Mouse (Mus musculus): ENCODE results near the gene Cabp4. TPM values are rescaled to one million over a fixed set of nuclear protein-coding genes. Genes with fewer than 3 reads are reported as not detected.

The Cabp4 gene
- polyA plus RNA-seq, 1 experiment from 2014 or later: not detected

DNA sequence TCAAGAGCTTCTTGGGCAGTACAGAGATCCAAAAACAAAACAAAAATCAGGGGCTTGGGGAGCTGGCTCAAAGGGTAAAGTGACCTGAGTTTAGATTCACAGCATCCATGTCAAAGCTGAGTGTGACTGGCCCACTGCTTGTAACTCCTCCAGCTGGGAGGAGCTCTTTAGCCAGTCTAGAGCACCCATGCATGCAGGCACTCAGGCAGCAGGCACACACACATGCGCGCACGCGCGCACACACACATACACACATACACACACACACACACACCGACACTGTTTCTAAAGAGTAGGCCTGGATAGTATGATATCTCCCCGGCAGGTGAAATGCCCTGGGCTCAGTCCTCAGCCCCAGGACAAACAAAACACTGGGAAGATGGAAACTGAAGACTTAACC, 26.8 kb downstream of the Cabp4 start:
- Histone ChIP-seq H3K27me3 (no peaks in the 10 kb centered on the region), H3K9ac (no peak overlapping the region), H3K27ac (no peak overlapping the region), H3K4me1 (peaks cover 16% of the 10 kb centered on the region), H3K4me2 (no peak overlapping the region), H3K9me3 (no peaks in the 10 kb centered on the region), H3K4me3 (no peak overlapping the region), H3K36me3 (peaks cover 60% of the 10 kb centered on the region)
- no peak for ATAC-seq (ENCODE audit: insufficient number of reproducible peaks, insufficient read depth, low FRiP score, low TSS enrichment, low read depth)
- WGBS: 94% methylated on average over 7 of the region's 7 CpGs

DNA sequence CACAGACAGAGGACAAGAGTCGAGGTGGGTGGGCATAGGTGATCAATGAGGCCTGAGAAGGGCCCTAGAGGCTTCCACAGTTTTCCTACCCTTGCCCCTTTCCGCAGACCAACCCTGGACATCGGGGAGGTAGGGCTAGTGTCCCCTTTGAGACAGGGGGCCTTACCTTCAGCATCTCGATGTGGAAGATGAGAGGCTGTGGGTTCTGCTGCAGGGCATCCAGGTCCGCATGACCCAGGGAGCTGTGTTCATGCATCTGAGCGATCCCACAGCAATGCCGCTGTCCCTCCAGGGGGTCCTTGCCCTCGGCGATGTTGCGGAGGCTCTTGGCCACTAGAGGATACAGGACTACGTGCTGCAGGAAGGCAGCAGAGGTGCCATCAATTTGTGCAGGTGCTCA, 28.0 kb downstream of the Cabp4 start:
- WGBS: 84% methylated on average over 11 of the region's 11 CpGs
- H3K4me1 ChIP-seq: peaks cover 13% of the 10 kb centered on the region
- H3K9ac ChIP-seq: no peak overlapping the region
- no peaks in the 10 kb centered on the region for H3K27me3 ChIP-seq
- ATAC-seq (ENCODE audit: insufficient number of reproducible peaks, insufficient read depth, low FRiP score, low TSS enrichment, low read depth): no peak
- H3K4me2 ChIP-seq: no peak overlapping the region
- H3K4me3 ChIP-seq: no peak overlapping the region
- H3K9me3 ChIP-seq: no peaks in the 10 kb centered on the region
- peaks cover 67% of the 10 kb centered on the region for H3K36me3 ChIP-seq
- H3K27ac ChIP-seq: no peak overlapping the region

DNA sequence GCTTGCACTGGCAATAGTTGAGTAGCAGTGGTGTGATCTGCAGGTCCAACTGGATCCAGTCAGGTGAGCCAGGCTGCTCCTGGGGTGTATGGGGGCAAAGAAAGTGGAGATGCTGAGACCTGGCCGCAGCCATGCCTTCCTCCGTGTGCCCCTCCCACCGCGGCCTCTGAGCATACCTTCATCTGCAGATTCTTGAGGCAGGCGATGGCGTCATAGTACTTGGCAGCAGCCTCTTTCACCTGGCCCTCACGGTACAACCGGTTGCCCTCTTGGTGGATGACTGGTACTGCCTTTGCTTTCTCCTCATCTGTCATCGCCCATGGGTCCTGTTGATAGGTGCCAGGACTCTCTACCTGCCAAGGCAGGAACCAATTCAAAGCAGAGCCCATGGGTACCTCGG, 28.7 kb downstream of the Cabp4 start:
- peaks cover 7% of the 10 kb centered on the region for H3K4me1 ChIP-seq
- no peak for ATAC-seq (ENCODE audit: insufficient number of reproducible peaks, insufficient read depth, low FRiP score, low TSS enrichment, low read depth)
- 94% methylated on average over 10 of the region's 10 CpGs for WGBS
- H3K4me2 ChIP-seq: no peak overlapping the region
- no peaks in the 10 kb centered on the region for H3K27me3 ChIP-seq
- no peak overlapping the region for H3K9ac ChIP-seq
- no peaks in the 10 kb centered on the region for H3K9me3 ChIP-seq
- H3K27ac ChIP-seq: no peak overlapping the region
- H3K36me3 ChIP-seq: peaks cover 67% of the 10 kb centered on the region
- no peak overlapping the region for H3K4me3 ChIP-seq

DNA sequence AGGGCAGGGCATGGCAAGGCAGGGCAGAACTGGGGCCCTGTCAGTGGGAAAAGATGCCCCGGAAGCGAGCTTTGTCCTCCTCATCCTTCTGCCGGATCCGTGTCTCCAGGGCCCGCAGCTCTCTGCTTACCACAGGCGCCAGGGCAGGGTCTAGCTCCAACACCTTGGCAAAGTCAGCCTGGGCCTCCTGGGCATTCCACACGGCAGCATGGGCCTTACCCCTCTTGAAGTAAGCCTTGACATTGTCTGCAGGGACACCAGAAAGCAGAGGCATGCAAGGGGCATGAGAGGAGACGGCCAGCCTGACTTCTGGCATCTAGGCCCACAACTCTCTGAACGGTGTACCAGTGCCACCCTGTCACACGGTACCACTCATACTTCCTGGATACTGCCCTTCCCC, 29.3 kb downstream of the Cabp4 start:
- 89% methylated on average over 10 of the region's 10 CpGs for WGBS
- no peak overlapping the region for H3K4me3 ChIP-seq
- peaks cover 67% of the 10 kb centered on the region for H3K36me3 ChIP-seq
- no peak for ATAC-seq (ENCODE audit: insufficient number of reproducible peaks, insufficient read depth, low FRiP score, low TSS enrichment, low read depth)
- H3K9me3 ChIP-seq: no peaks in the 10 kb centered on the region
- H3K27me3 ChIP-seq: no peaks in the 10 kb centered on the region
- H3K9ac ChIP-seq: no peak overlapping the region
- no peak overlapping the region for H3K4me2 ChIP-seq
- H3K27ac ChIP-seq: no peak overlapping the region
- peaks cover under 1% of the 10 kb centered on the region; the same call in 1 of the 2 replicates for H3K4me1 ChIP-seq

DNA sequence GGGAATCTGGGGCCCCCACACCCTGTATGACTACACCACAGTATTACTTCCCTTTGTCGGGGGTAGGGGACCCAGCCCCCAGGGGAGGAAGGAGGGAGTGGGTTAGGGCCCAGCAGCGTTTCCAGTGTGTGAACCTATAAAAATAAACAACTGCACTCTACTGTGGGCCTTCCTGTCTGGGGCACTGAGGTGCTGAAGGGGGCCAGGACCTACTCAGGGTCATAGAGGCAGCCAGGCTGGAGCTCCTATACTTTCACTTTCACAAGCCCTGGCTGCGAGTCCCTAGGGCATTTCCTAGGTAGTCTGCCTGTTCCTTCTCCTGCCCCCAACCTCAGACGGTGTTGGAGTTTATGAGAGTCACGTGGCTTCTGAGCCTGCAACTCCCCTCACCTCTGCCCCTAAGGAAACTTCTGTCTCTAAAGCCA, 30.0 kb downstream of the Cabp4 start:
- H3K9ac ChIP-seq: no peak overlapping the region
- H3K27ac ChIP-seq: no peak overlapping the region
- 68% methylated on average over 5 of the region's 5 CpGs for WGBS
- H3K4me2 ChIP-seq: no peak overlapping the region
- no peak for ATAC-seq (ENCODE audit: insufficient number of reproducible peaks, insufficient read depth, low FRiP score, low TSS enrichment, low read depth)
- no peaks in the 10 kb centered on the region for H3K9me3 ChIP-seq
- H3K36me3 ChIP-seq: peaks cover 67% of the 10 kb centered on the region
- H3K27me3 ChIP-seq: no peaks in the 10 kb centered on the region
- no peak overlapping the region for H3K4me3 ChIP-seq
- H3K4me1 ChIP-seq: no peaks in the 10 kb centered on the region

DNA sequence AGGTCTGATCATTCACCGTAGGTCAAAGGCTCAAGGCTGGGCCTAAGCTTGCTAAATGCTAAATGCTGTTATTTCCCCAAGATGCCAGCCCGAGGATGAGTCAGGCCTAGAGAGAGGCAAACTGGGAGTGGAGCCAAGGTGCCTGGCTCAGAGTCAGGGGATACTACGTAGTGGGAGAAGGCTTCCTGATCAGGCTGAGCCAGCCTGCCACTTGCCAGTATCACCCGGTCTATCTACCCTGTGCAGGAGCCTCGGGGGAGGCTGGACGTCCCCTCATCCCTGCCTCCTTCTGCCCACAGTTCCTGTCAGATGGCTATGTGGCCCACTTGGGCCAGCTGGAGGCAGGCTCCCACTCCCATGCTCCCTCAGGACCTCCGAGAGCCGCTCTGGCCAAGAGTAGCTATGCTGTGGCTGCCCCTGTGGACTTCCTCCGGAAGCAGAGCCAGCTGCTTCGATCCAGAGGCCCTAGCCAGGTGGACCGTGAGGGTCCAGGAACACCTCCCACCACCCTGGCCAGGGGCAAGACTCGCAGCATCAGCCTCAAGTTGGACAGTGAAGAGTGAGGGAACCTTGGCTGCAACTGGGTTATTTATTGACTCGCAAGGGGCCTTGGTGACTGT, 30.5 kb downstream of the Cabp4 start:
- H3K4me3 ChIP-seq: no peak overlapping the region
- no peak overlapping the region for H3K4me2 ChIP-seq
- H3K9ac ChIP-seq: peak overlapping the region; percentile 46; the same call in 1 of the 2 replicates
- no peak overlapping the region for H3K27ac ChIP-seq
- 85% methylated on average over 13 of the region's 13 CpGs for WGBS
- no peaks in the 10 kb centered on the region for H3K9me3 ChIP-seq
- H3K36me3 ChIP-seq: peaks cover 67% of the 10 kb centered on the region
- no peak for ATAC-seq (ENCODE audit: insufficient number of reproducible peaks, insufficient read depth, low FRiP score, low TSS enrichment, low read depth)
- no peaks in the 10 kb centered on the region for H3K4me1 ChIP-seq
- no peaks in the 10 kb centered on the region for H3K27me3 ChIP-seq

DNA sequence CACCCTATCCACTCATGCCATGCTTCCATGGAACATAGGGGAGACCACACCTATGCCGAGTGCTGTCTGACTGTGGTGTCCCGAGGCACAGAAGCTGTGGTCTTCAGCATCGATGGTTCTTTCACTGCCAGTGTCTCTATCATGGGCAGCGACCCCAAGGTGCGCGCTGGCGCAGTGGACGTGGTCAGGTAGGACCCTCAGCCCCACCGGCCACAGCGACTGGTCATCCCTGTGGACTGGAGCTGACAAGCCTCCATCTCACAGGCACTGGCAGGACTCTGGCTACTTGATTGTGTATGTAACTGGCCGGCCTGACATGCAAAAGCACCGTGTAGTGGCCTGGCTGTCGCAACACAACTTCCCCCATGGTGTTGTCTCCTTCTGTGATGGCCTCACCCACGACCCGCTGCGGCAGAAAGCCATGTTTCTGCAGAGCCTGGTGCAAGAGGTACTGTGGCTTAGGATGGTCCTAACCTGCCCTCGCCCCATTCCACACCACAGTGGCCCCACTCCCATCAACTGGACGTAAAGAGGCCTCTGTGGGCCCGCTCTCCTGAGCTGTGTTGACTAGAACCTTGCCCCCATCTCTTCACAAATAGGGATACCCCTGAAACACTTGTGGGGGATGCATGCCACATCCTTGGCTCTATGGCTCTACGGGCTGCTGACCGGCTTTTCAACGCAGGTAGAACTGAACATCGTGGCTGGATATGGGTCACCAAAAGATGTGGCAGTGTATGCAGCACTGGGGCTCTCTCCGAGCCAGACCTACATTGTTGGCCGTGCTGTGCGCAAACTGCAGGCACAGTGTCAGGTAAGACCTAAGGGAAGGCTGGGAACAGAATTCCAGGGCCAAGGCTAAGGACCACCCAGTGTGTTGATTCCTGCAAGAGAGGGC, 31.5 kb downstream of the Cabp4 start:
- no peak overlapping the region for H3K4me3 ChIP-seq
- peak overlapping the region; percentile 46; the same call in 1 of the 2 replicates for H3K9ac ChIP-seq
- H3K4me2 ChIP-seq: no peak overlapping the region
- H3K36me3 ChIP-seq: peaks cover 59% of the 10 kb centered on the region
- WGBS: 93% methylated on average over 26 of the region's 26 CpGs
- ATAC-seq (ENCODE audit: insufficient number of reproducible peaks, insufficient read depth, low FRiP score, low TSS enrichment, low read depth): no peak
- H3K27ac ChIP-seq: no peak overlapping the region
- no peaks in the 10 kb centered on the region for H3K9me3 ChIP-seq
- H3K4me1 ChIP-seq: no peaks in the 10 kb centered on the region
- no peaks in the 10 kb centered on the region for H3K27me3 ChIP-seq

DNA sequence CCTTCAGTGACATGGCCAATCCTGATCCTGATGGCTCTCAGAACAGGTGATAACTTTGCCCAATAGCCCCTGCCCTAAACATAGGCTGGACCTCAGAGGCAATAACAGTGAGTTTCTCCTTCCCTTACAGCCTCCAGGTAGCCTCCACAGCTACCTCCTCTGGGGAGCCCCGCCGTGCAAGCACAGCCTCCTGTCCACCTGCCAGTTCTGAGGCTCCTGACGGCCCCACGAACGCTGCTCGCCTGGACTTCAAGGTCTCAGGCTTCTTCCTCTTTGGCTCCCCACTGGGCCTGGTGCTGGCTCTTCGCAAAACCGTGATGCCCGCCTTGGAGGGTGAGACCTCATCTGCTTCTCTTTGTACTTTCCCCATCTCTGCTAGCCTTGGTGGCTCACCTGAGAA, 35.3 kb downstream of the Cabp4 start:
- Histone ChIP-seq H3K9me3 (no peaks in the 10 kb centered on the region), H3K27ac (no peak overlapping the region), H3K36me3 (peaks cover 23% of the 10 kb centered on the region), H3K4me3 (no peak overlapping the region), H3K4me1 (no peaks in the 10 kb centered on the region), H3K27me3 (no peaks in the 10 kb centered on the region), H3K4me2 (no peak overlapping the region), H3K9ac (no peak overlapping the region)
- WGBS: 86% methylated on average over 9 of the region's 9 CpGs
- no peak for ATAC-seq (ENCODE audit: insufficient number of reproducible peaks, insufficient read depth, low FRiP score, low TSS enrichment, low read depth)

DNA sequence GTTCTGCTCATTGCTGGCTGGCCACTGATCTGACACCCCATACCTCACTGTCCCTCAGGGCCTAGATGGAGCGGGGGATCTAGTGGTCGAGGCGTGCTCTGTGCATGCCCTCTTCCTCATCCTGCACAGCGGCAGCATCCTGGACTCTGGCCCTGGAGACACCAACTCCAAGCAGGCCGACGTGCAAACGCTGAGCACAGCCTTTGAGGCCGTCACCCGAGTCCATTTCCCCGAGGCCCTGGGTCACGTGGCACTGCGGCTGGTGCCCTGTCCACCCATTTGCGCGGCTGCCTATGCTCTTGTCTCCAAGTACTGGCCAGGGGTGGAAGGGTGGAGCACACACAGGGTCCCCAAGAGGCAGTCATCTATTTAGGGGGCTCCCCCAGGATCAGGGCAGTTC, 37.2 kb downstream of the Cabp4 start:
- no peaks in the 10 kb centered on the region for H3K9me3 ChIP-seq
- 86% methylated on average over 14 of the region's 14 CpGs for WGBS
- no peak for ATAC-seq (ENCODE audit: insufficient number of reproducible peaks, insufficient read depth, low FRiP score, low TSS enrichment, low read depth)
- H3K36me3 ChIP-seq: peaks cover 4% of the 10 kb centered on the region; the same call in 1 of the 2 replicates
- H3K4me1 ChIP-seq: no peaks in the 10 kb centered on the region
- H3K27me3 ChIP-seq: peaks cover 16% of the 10 kb centered on the region
- no peak overlapping the region for H3K4me2 ChIP-seq
- H3K9ac ChIP-seq: no peak overlapping the region
- H3K4me3 ChIP-seq: no peak overlapping the region
- H3K27ac ChIP-seq: no peak overlapping the region

DNA sequence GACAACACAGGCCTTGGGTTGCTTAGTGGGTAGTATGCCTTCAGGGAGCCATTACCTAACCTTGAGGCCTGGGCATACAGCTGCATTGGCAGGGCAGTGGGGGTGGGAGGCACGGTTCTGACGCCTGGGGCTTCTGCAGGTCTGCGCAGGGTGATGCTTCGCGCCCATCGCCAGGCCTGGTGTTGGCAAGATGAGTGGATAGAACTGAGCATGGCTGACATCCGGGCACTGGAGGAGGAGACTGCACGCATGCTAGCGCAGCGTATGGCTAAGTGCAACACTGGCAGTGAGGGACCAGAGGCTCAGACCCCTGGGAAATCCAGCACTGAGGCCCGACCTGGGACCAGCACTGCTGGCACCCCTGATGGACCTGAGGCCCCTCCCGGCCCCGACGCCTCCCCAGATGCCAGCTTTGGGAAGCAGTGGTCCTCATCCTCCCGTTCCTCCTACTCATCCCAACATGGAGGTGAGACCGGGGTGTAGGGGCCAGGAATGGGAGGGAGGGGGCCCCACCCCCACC, 39.1 kb downstream of the Cabp4 start:
- no peaks in the 10 kb centered on the region for H3K36me3 ChIP-seq
- 91% methylated on average over 16 of the region's 16 CpGs for WGBS

DNA sequence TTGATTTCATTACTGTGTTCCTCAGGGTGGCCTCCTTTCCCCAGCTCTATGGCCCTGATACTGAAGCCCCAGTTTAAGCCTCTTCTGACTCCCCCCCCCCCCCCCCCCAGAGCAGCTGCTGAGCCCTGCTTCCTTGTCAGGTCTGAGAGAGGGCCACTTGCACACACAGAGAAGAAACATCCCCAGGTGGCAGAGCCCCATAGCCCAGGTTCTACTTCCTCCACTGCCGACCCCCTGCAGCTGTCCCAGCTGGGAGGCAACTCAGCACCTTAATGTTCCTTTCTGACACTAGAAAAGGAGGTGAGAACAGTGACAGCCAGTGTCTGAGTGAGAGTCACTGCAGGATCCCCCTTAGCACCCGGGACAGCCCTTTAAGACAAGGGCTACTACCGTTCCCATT, 40.0 kb downstream of the Cabp4 start:
- Histone ChIP-seq H3K36me3 (no peaks in the 10 kb centered on the region), H3K4me3 (no peak overlapping the region), H3K9ac (no peak overlapping the region), H3K9me3 (no peaks in the 10 kb centered on the region), H3K4me1 (peaks cover 28% of the 10 kb centered on the region), H3K27ac (no peak overlapping the region), H3K4me2 (no peak overlapping the region), H3K27me3 (peaks cover 44% of the 10 kb centered on the region)
- WGBS: 75% methylated on average over 3 of the region's 3 CpGs
- ATAC-seq (ENCODE audit: insufficient number of reproducible peaks, insufficient read depth, low FRiP score, low TSS enrichment, low read depth): no peak

More for the DNA sequence above, 39.1 kb downstream of the Cabp4 start:
- no peak for ATAC-seq (ENCODE audit: insufficient number of reproducible peaks, insufficient read depth, low FRiP score, low TSS enrichment, low read depth)
- H3K9me3 ChIP-seq: no peaks in the 10 kb centered on the region
- no peak overlapping the region for H3K27ac ChIP-seq
- peaks cover 19% of the 10 kb centered on the region for H3K4me1 ChIP-seq
- H3K4me3 ChIP-seq: no peak overlapping the region
- H3K4me2 ChIP-seq: no peak overlapping the region
- H3K9ac ChIP-seq: no peak overlapping the region
- peaks cover 35% of the 10 kb centered on the region for H3K27me3 ChIP-seq

DNA sequence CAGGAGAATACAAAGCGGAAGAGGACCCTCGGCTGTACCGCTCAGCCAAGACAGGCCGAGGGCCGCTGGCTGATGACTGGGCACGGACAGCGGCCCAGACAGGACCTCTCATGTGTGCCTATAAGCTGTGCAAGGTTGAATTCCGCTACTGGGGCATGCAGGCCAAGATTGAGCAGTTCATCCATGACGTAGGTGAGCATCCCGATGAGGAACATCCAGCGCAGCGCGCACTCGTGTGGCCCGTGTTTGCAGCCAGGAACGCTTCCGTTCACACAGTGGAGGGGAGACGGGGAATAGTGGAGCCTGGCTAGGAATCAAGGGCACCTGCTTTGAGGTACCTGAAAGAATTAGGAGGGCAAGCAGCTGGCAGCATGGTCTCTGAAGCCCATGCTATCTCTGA, 40.5 kb downstream of the Cabp4 start:
- H3K4me3 ChIP-seq: no peak overlapping the region
- WGBS: 91% methylated on average over 18 of the region's 18 CpGs
- H3K27ac ChIP-seq: no peak overlapping the region
- H3K9ac ChIP-seq: no peak overlapping the region
- no peaks in the 10 kb centered on the region for H3K36me3 ChIP-seq
- peaks cover 33% of the 10 kb centered on the region for H3K4me1 ChIP-seq
- ATAC-seq (ENCODE audit: insufficient number of reproducible peaks, insufficient read depth, low FRiP score, low TSS enrichment, low read depth): no peak
- H3K9me3 ChIP-seq: no peaks in the 10 kb centered on the region
- H3K4me2 ChIP-seq: no peak overlapping the region
- H3K27me3 ChIP-seq: peaks cover 44% of the 10 kb centered on the region

Measured in embryonic facial prominence, embryonic 13.5 days (tissue).